ENCODE assay signal across 18 mouse cellular contexts in genomic region chr3:146768360-146768759, GRCm38 (mm10). TPM values are rescaled to one million over a fixed set of nuclear protein-coding genes. Genes with fewer than 3 reads are reported as not detected.
A peak's percentile ranks its signal among the peaks of the same experiment; 100 is the strongest.
DNase-seq lines count a peak whose midpoint lies in the region; ATAC-seq and TF ChIP-seq lines count a peak whose summit lies in the region.
"Had no signal": no experiment of that assay in that cellular context is flagged by ENCODE, and none has a peak within 500 bp of the region (broad histone marks: within the 10 kb centered on the region; RNA-seq: fewer than 3 reads in every experiment).

No protein-coding gene starts in this region.

- WGBS in midbrain, embryonic 12.5 days: 88% methylated on average over 5 of the region's 5 CpGs
- WGBS in midbrain, embryonic 10.5 days: 91% methylated on average over 5 of the region's 5 CpGs
- 70% methylated on average over 5 of the region's 5 CpGs for whole genome bisulfite sequencing in hindbrain, postnatal 0 days
- WGBS in olfactory bulb, adult 2 months: 18% methylated on average over 5 of the region's 5 CpGs

- peak overlapping the region; percentile 42 for H3K4me2 ChIP-seq in midbrain, embryonic 12.5 days (replicated peaks)
- H3K4me2 ChIP-seq in hindbrain, postnatal 0 days (ENCODE audit: low read depth, low read length): peak overlapping the region; percentile 54
- H3K4me2 ChIP-seq: embryonic facial prominence, embryonic 13.5 days; heart, embryonic 15.5 days had no signal

- no peak for TF ChIP-seq CTCF in hindbrain, postnatal 0 days (IDR thresholded peaks at IDR 0.05; ENCODE audit: low read depth)
- TF ChIP-seq CTCF in olfactory bulb, adult 2 months (IDR thresholded peaks at IDR 0.05; ENCODE audit: insufficient read depth, low read depth, low read length): no peak

- no peaks in the 10 kb centered on the region for H3K9me3 ChIP-seq in midbrain, embryonic 12.5 days
- H3K9me3 ChIP-seq in midbrain, embryonic 10.5 days (replicated peaks): no peaks in the 10 kb centered on the region
- no peaks in the 10 kb centered on the region for H3K9me3 ChIP-seq in hindbrain, postnatal 0 days (ENCODE audit: low read length)
- H3K9me3 ChIP-seq: embryonic facial prominence, embryonic 13.5 days; heart, embryonic 15.5 days; megakaryocyte, embryonic 14.5 days had no signal

- TF ChIP-seq POLR2A in olfactory bulb, adult 2 months (IDR thresholded peaks at IDR 0.05; ENCODE audit: insufficient read depth, low read depth, low read length): no peak

- 0 out of 2 replicates have a peak overlapping the region, but pooled peaks have one; percentile 56 for H3K27ac ChIP-seq in midbrain, embryonic 12.5 days (replicated peaks)
- no peak overlapping the region for H3K27ac ChIP-seq in midbrain, embryonic 10.5 days (replicated peaks)
- peak overlapping the region; percentile 68 for H3K27ac ChIP-seq in hindbrain, postnatal 0 days
- H3K27ac ChIP-seq in olfactory bulb, adult 2 months (ENCODE audit: insufficient read depth, low read depth, low read length): peak overlapping the region; percentile 83
- H3K27ac ChIP-seq: embryonic facial prominence, embryonic 13.5 days; heart, embryonic 15.5 days; kidney, postnatal 0 days had no signal

- intact Hi-C loops in left cerebral cortex, postnatal 14 days (cut with DNase I): loop anchor here (5.0 kb wide), 1 partner anchor 86 kb away; no protein-coding TSS in a partner anchor

- H3K4me1 ChIP-seq in midbrain, embryonic 12.5 days: peaks cover 25% of the 10 kb centered on the region
- H3K4me1 ChIP-seq in midbrain, embryonic 10.5 days: peaks cover 24% of the 10 kb centered on the region
- H3K4me1 ChIP-seq in hindbrain, postnatal 0 days (ENCODE audit: insufficient read depth, low read length): peaks cover 9% of the 10 kb centered on the region
- peaks cover 12% of the 10 kb centered on the region for H3K4me1 ChIP-seq in olfactory bulb, adult 2 months (ENCODE audit: control insufficient read depth, insufficient read depth, low read length)

- H3K4me3 ChIP-seq in midbrain, embryonic 12.5 days: peak overlapping the region; percentile 29
- no peak overlapping the region for H3K4me3 ChIP-seq in midbrain, embryonic 10.5 days
- H3K4me3 ChIP-seq in hindbrain, postnatal 0 days (ENCODE audit: low read length): peak overlapping the region; percentile 34
- H3K4me3 ChIP-seq in olfactory bulb, adult 2 months (ENCODE audit: insufficient read depth, low read depth, low read length): peak overlapping the region; percentile 42
- H3K4me3 ChIP-seq: embryonic facial prominence, embryonic 13.5 days; heart, embryonic 15.5 days; megakaryocyte, embryonic 14.5 days had no signal

- H3K36me3 ChIP-seq in midbrain, embryonic 12.5 days: no peaks in the 10 kb centered on the region
- peaks cover 5% of the 10 kb centered on the region for H3K36me3 ChIP-seq in midbrain, embryonic 10.5 days
- H3K36me3 ChIP-seq in hindbrain, postnatal 0 days (ENCODE audit: insufficient read depth, low read length): no peaks in the 10 kb centered on the region
- H3K36me3 ChIP-seq: heart, embryonic 15.5 days had no signal

- DNase-seq in cerebellum, adult 9-10 months: peak; percentile 31
- DNase-seq in cerebellum, adult 8-10 months: no peak
- DNase-seq in midbrain, embryonic 10.5 days (ENCODE audit: low spot score): no peak
- no peak for DNase-seq in hindbrain, postnatal 0 days (ENCODE audit: low spot score)
- no peak for DNase-seq in urinary bladder, postnatal 25 days (ENCODE audit: low spot score)
- DNase-seq in left cerebral cortex, postnatal 14 days (ENCODE audit: low spot score in 2 of 2): no peak
- DNase-seq: adrenal gland, adult 2 months; heart, adult 18-20 months; kidney, adult 11 months; lung, postnatal 10 days; thymus, postnatal 4 days had no signal

- ATAC-seq in midbrain, embryonic 12.5 days (ENCODE audit: low FRiP score, low read depth): no peak
- no peak for ATAC-seq in hindbrain, postnatal 0 days

- no peaks in the 10 kb centered on the region for H3K27me3 ChIP-seq in midbrain, embryonic 12.5 days
- H3K27me3 ChIP-seq in midbrain, embryonic 10.5 days (ENCODE audit: low read depth, poor library complexity, severe bottlenecking): no peaks in the 10 kb centered on the region
- no peaks in the 10 kb centered on the region for H3K27me3 ChIP-seq in hindbrain, postnatal 0 days (ENCODE audit: insufficient read depth, low read length)
- H3K27me3 ChIP-seq: CH12.LX; embryonic facial prominence, embryonic 13.5 days; heart, embryonic 15.5 days; megakaryocyte, embryonic 14.5 days had no signal

- no peak overlapping the region for H3K9ac ChIP-seq in midbrain, embryonic 12.5 days (replicated peaks)
- H3K9ac ChIP-seq in hindbrain, postnatal 0 days (replicated peaks; ENCODE audit: low read length): peak overlapping the region; percentile 21; the same call in 1 of the 2 replicates
- H3K9ac ChIP-seq: embryonic facial prominence, embryonic 13.5 days; heart, embryonic 15.5 days had no signal

RNA-seq across cellular contexts. Expression of gene Prkacb, which starts 44.4 kb away (rescaled TPM):
- 100 and 103 TPM in 2 replicates for polyA plus RNA-seq in midbrain, embryonic 12.5 days (2016; fragmentation: Nextera tagmentation; extraction: Ambion mirVana)
- polyA plus RNA-seq in midbrain, embryonic 10.5 days (2016; fragmentation: Nextera tagmentation; extraction: Ambion mirVana): 56.0 and 64.4 TPM in 2 replicates
- 235 and 238 TPM in 2 replicates for total RNA-seq in hindbrain, postnatal 0 days (2014; rRNA removed)
- polyA plus RNA-seq in hindbrain, postnatal 0 days (2015; fragmentation: Nextera tagmentation; extraction: Ambion mirVana): 167 and 180 TPM in 2 replicates
- polyA plus RNA-seq in olfactory bulb, adult 2 months (2012; ENCODE audit: insufficient read depth, insufficient read length, low replicate concordance, missing spikeins): 239 and 324 TPM in 2 replicates
- total RNA-seq in left cerebral cortex, postnatal 14 days (2021): 100 to 1,000 TPM; 515 to 525 TPM
